Mouse (Mus musculus) erythroblast, adult 5-6 weeks (primary cell): ENCODE measurements around the gene Trpv4. TPM values are rescaled to one million over a fixed set of nuclear protein-coding genes. Genes with fewer than 3 reads are reported as not detected.

ENCODE experiments used
- ATAC-seq: replicated peaks from 2 replicates; pipeline ENCODE4 v1.8.0; 2016; ENCODE audit warnings: moderate number of reproducible peaks, mild to moderate bottlenecking, moderate TSS enrichment, inconsistent platforms; ENCODE audit not compliant: poor library complexity, low FRiP score, severe bottlenecking
- total RNA-seq, 2 experiments: library from RNA; stranded (forward) in 1 of 2; stranded (reverse) in 1 of 2; fragments of 150-400 nt in 1 of 2; fragments of 200-764, 138-1000 nt in 1 of 2; gene quantifications; 2 replicates each; pipeline versions ENCODE4 v1.2.3 to v1.2.4; 2015 to 2017; ENCODE audit warnings: low replicate concordance in 2 of 2

The Trpv4 gene
- total RNA-seq, 2 experiments from 2014 or later: not detected

DNA sequence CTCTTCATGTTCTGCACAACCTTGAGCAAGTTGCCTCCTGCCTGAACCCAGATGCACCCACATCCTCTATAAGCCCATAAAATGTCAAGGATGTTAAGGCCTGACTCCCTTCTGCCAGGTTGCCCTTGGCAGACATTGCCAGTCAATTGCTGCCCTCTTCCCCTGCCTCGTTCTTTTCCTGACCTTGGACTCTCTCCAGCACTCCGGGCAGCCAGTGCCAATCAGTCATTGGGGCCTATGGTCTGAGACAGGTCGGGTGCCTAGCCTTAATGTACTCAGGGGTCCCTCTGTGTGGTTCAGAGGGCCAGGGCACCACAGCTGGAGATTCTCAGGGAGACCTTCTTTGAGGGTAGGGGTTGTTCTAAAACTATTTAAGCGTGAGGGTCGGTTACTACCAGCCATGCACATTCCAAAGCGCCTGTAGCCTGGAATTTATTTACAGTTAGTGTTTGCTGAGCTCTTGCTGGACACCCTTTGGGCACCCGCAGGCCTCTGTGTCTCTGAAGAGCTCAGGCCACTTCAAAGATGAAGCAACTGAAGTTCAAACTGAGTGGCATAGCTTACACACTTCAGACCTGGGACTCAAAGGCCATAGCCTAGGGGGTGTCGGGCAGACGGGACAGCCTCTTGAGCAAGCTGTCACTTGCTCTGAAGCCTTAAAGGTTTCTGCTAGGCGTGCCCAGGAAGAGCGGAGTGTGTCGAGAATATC, 84.1 kb downstream of the Trpv4 start:
- ATAC-seq: no peak

DNA sequence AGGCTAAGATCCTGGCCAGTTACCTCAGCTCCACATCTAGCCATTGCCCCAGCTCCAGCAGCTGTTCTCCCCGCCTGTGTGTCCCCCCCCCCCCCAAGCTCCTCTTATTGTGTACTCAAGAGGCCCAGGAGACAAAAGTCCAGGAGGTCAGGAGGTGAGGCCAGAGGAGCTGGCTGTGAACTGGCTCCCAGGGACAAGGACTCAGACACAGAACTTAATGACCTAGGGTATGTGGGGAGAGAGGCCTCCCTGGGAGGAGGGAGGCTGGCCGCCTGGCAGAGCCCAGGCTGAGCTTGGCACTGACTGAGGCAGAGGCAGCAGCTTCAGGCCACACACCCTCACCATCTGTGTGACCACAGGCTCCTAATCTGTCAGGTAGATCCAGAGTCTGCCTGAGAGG, 85.2 kb downstream of the Trpv4 start:
- no peak for ATAC-seq

Other genes with a start within 250 kb of the Trpv4 start
- gene Mmab, start 214.4 kb downstream of the Trpv4 start, total RNA-seq (2015; ENCODE audit: low replicate concordance): 0.38 and 1.0 TPM in 2 replicates
- 0.26 and 1.4 TPM in 2 replicates for gene Mmab, start 214.4 kb downstream of the Trpv4 start, total RNA-seq (2017; ENCODE audit: low replicate concordance)
- 2.1 TPM in 1 of 2 replicates, not detected in the other for gene Mvk, start 214.2 kb downstream of the Trpv4 start, total RNA-seq (2015; ENCODE audit: low replicate concordance)
- 2.0 TPM in 1 of 2 replicates, not detected in the other for gene Mvk, start 214.2 kb downstream of the Trpv4 start, total RNA-seq (2017; ENCODE audit: low replicate concordance)
- gene Fam222a, start 90.4 kb downstream of the Trpv4 start, total RNA-seq (2015; ENCODE audit: low replicate concordance): 1.2 TPM in 1 of 2 replicates, not detected in the other
- gene Fam222a, start 90.4 kb downstream of the Trpv4 start, total RNA-seq (2017; ENCODE audit: low replicate concordance): not detected in 2 replicates
- gene Gltp, start 32.6 kb upstream of the Trpv4 start, total RNA-seq (2015; ENCODE audit: low replicate concordance): 54.8 and 68.4 TPM in 2 replicates
- gene Gltp, start 32.6 kb upstream of the Trpv4 start, total RNA-seq (2017; ENCODE audit: low replicate concordance): 13.0 and 31.2 TPM in 2 replicates
- gene Tchp, start 49.3 kb upstream of the Trpv4 start, total RNA-seq (2015; ENCODE audit: low replicate concordance): 1.2 and 4.4 TPM in 2 replicates
- 2.0 and 4.5 TPM in 2 replicates for gene Tchp, start 49.3 kb upstream of the Trpv4 start, total RNA-seq (2017; ENCODE audit: low replicate concordance)
- 81.3 and 90.3 TPM in 2 replicates for gene Ankrd13a, start 116.3 kb upstream of the Trpv4 start, total RNA-seq (2015; ENCODE audit: low replicate concordance)
- 83.4 and 98.1 TPM in 2 replicates for gene Ankrd13a, start 116.3 kb upstream of the Trpv4 start, total RNA-seq (2017; ENCODE audit: low replicate concordance)
- 21.3 and 70.1 TPM in 2 replicates for gene Git2, start 117.1 kb upstream of the Trpv4 start, total RNA-seq (2015; ENCODE audit: low replicate concordance)
- gene Git2, start 117.1 kb upstream of the Trpv4 start, total RNA-seq (2017; ENCODE audit: low replicate concordance): 20.7 and 57.7 TPM in 2 replicates
- gene 1500011B03Rik, start 165.0 kb upstream of the Trpv4 start, total RNA-seq (2015; ENCODE audit: low replicate concordance): 16.7 and 24.8 TPM in 2 replicates
- gene 1500011B03Rik, start 165.0 kb upstream of the Trpv4 start, total RNA-seq (2017; ENCODE audit: low replicate concordance): 2.4 and 10.7 TPM in 2 replicates
- gene 4930519G04Rik, start 195.2 kb upstream of the Trpv4 start, total RNA-seq (2015; ENCODE audit: low replicate concordance): not detected in 2 replicates
- not detected in 2 replicates for gene 4930519G04Rik, start 195.2 kb upstream of the Trpv4 start, total RNA-seq (2017; ENCODE audit: low replicate concordance)
- gene Gm9936, start 200.3 kb upstream of the Trpv4 start, total RNA-seq (2015; ENCODE audit: low replicate concordance): not detected in 2 replicates
- not detected in 2 replicates for gene Gm9936, start 200.3 kb upstream of the Trpv4 start, total RNA-seq (2017; ENCODE audit: low replicate concordance)
- gene Oasl2, start 238.5 kb upstream of the Trpv4 start, total RNA-seq (2015; ENCODE audit: low replicate concordance): 95.3 and 131 TPM in 2 replicates
- 94.0 and 102 TPM in 2 replicates for gene Oasl2, start 238.5 kb upstream of the Trpv4 start, total RNA-seq (2017; ENCODE audit: low replicate concordance)